Mouse (Mus musculus): ENCODE data around the gene Hnmt. TPM values are rescaled to one million over a fixed set of nuclear protein-coding genes. Genes with fewer than 3 reads are reported as not detected.

Hnmt gene
- polyA plus RNA-seq, 1 experiment = 8.3 TPM

Other genes with a start within 250 kb of the Hnmt start
- gene Tbpl2, start 47.2 kb upstream of the Hnmt start, polyA plus RNA-seq (2012; rRNA removed) = not detected in 2 replicates
- gene Il1f8, start 103.8 kb upstream of the Hnmt start, polyA plus RNA-seq (2012; rRNA removed) = not detected in 2 replicates
- not detected in 2 replicates for gene Il1f9, start 137.1 kb upstream of the Hnmt start, polyA plus RNA-seq (2012; rRNA removed)
- gene Il1f6, start 166.0 kb upstream of the Hnmt start, polyA plus RNA-seq (2012; rRNA removed) = not detected in 2 replicates
- gene Il1f5, start 227.6 kb upstream of the Hnmt start, polyA plus RNA-seq (2012; rRNA removed) = 0.04 TPM in 1 of 2 replicates, not detected in the other
- not detected in 2 replicates for gene Il1f10, start 241.8 kb upstream of the Hnmt start, polyA plus RNA-seq (2012; rRNA removed)